13 mouse cellular contexts compared by ENCODE assay signal in genomic region chr6:93848942-93849790, GRCm38 (mm10).
DNase-seq lines count a peak whose midpoint lies in the region; ATAC-seq and TF ChIP-seq lines count a peak whose summit lies in the region.
"Had no signal": no experiment of that assay in that cellular context is flagged by ENCODE, and none has a peak within 500 bp of the region (broad histone marks: within the 10 kb centered on the region; RNA-seq: fewer than 3 reads in every experiment).

No protein-coding gene starts in this region.

- no peak for TF ChIP-seq CTCF in ES-Bruce4 (IDR thresholded peaks at IDR 0.05; ENCODE audit: low read depth, low read length)

- H3K4me1 ChIP-seq in ES-Bruce4 (ENCODE audit: control insufficient read depth, insufficient read depth, low read length) = peaks cover 12% of the 10 kb centered on the region
- H3K4me1 ChIP-seq in forebrain, embryonic 12.5 days = peaks cover 61% of the 10 kb centered on the region
- peaks cover 50% of the 10 kb centered on the region for H3K4me1 ChIP-seq in midbrain, embryonic 10.5 days
- H3K4me1 ChIP-seq in kidney, embryonic 16.5 days (ENCODE audit: insufficient read depth, low read length) = peaks cover 5% of the 10 kb centered on the region; the same call in 1 of the 2 replicates

- no peak for TF ChIP-seq POLR2A in ES-Bruce4 (IDR thresholded peaks at IDR 0.05; ENCODE audit: insufficient read depth, low read length)

- H3K27me3 ChIP-seq in ES-Bruce4 (ENCODE audit: control insufficient read depth, insufficient read depth, low read length, poor library complexity, severe bottlenecking) = no peaks in the 10 kb centered on the region
- no peaks in the 10 kb centered on the region for H3K27me3 ChIP-seq in forebrain, embryonic 12.5 days
- H3K27me3 ChIP-seq in midbrain, embryonic 10.5 days (ENCODE audit: low read depth, poor library complexity, severe bottlenecking) = no peaks in the 10 kb centered on the region
- H3K27me3 ChIP-seq in kidney, embryonic 16.5 days (ENCODE audit: insufficient read depth, low read length) = no peaks in the 10 kb centered on the region

- DNase-seq in ZHBTc4 (ENCODE audit: low read depth, low spot score) = peak; percentile 88
- DNase-seq in midbrain, embryonic 10.5 days (ENCODE audit: low spot score) = peak; percentile 46
- no peak for DNase-seq in cerebellum, adult 8-10 months
- no peak for DNase-seq in gastrocnemius, postnatal 14 days
- no peak for DNase-seq in natural killer cell, adult 2 months (ENCODE audit: low spot score in 2 of 2)
- DNase-seq: cerebellum, adult 9-11 months; gastrocnemius, postnatal 10 days; heart, postnatal 36 days; kidney, postnatal 4 days; thymus, postnatal 36 days had no signal

- H3K4me2 ChIP-seq in forebrain, embryonic 12.5 days = peak overlapping the region; percentile 5; the same call in 1 of the 2 replicates
- no peak overlapping the region for H3K4me2 ChIP-seq in kidney, embryonic 16.5 days (replicated peaks; ENCODE audit: low read depth, low read length)

- no peak overlapping the region for H3K4me3 ChIP-seq in ES-Bruce4 (ENCODE audit: low read depth, low read length)
- H3K4me3 ChIP-seq in forebrain, embryonic 12.5 days (replicated peaks) = no peak overlapping the region
- H3K4me3 ChIP-seq in midbrain, embryonic 10.5 days = no peak overlapping the region; the same call in 1 of the 2 replicates
- H3K4me3 ChIP-seq in kidney, embryonic 16.5 days (ENCODE audit: low read length) = no peak overlapping the region

- intact Hi-C loops in gastrocnemius, postnatal 14 days (cut with DNase I; ENCODE audit: low total_unique reads) = no loop called here

- peak; percentile 84 for ATAC-seq in forebrain, embryonic 12.5 days (ENCODE audit: low FRiP score)
- ATAC-seq in kidney, embryonic 16.5 days (ENCODE audit: low FRiP score, low TSS enrichment) = no peak

- peak; percentile 88 for TF ChIP-seq EP300 in ES-Bruce4 (IDR thresholded peaks at IDR 0.05; ENCODE audit: insufficient read depth, low read depth, low read length)

- H3K27ac ChIP-seq in ES-Bruce4 (ENCODE audit: insufficient read depth, low read length) = peak overlapping the region; percentile 75
- H3K27ac ChIP-seq in forebrain, embryonic 12.5 days = peak overlapping the region; percentile 89
- peak overlapping the region; percentile 81 for H3K27ac ChIP-seq in midbrain, embryonic 10.5 days (replicated peaks)
- H3K27ac ChIP-seq in kidney, embryonic 16.5 days (ENCODE audit: low read length) = no peak overlapping the region

- H3K36me3 ChIP-seq in ES-Bruce4 (ENCODE audit: control insufficient read depth, insufficient read depth, low read length, poor library complexity, severe bottlenecking) = no peaks in the 10 kb centered on the region
- no peaks in the 10 kb centered on the region; the same call in 1 of the 2 replicates for H3K36me3 ChIP-seq in forebrain, embryonic 12.5 days (replicated peaks)
- 0 out of 2 replicates have a peak, but pooled peaks cover 2% of the 10 kb centered on the region for H3K36me3 ChIP-seq in midbrain, embryonic 10.5 days
- no peaks in the 10 kb centered on the region for H3K36me3 ChIP-seq in kidney, embryonic 16.5 days (ENCODE audit: insufficient read depth, low read length)

- 23% methylated on average over 7 of the region's 7 CpGs for WGBS in forebrain, embryonic 12.5 days
- WGBS in midbrain, embryonic 10.5 days = 45% methylated on average over 7 of the region's 7 CpGs
- WGBS in kidney, embryonic 16.5 days = 59% methylated on average over 7 of the region's 7 CpGs

- no peaks in the 10 kb centered on the region for H3K9me3 ChIP-seq in ES-Bruce4 (replicated peaks; ENCODE audit: control insufficient read depth, insufficient read depth, low read length, poor library complexity, severe bottlenecking)
- no peaks in the 10 kb centered on the region for H3K9me3 ChIP-seq in forebrain, embryonic 12.5 days
- no peaks in the 10 kb centered on the region for H3K9me3 ChIP-seq in midbrain, embryonic 10.5 days (replicated peaks)
- no peaks in the 10 kb centered on the region for H3K9me3 ChIP-seq in kidney, embryonic 16.5 days (ENCODE audit: low read length)

- H3K9ac ChIP-seq in ES-Bruce4 (ENCODE audit: low read depth, poor library complexity, severe bottlenecking) = no peak overlapping the region
- peak overlapping the region; percentile 25; the same call in 1 of the 2 replicates for H3K9ac ChIP-seq in forebrain, embryonic 12.5 days
- H3K9ac ChIP-seq in kidney, embryonic 16.5 days (replicated peaks; ENCODE audit: low read length) = no peak overlapping the region

Comparison
In these comparisons a context has a peak if more than half of its experiments do, and no peak if none do; other contexts are left out.
1. DNase-seq: peak in ZHBTc4 (single experiment) and midbrain, embryonic 10.5 days (single experiment); none in cerebellum, adult 8-10 months (single experiment), gastrocnemius, postnatal 14 days (single experiment) and natural killer cell, adult 2 months (0 of 2).